Mouse (Mus musculus): Measurements from ENCODE around the gene Rftn1.

DNA sequence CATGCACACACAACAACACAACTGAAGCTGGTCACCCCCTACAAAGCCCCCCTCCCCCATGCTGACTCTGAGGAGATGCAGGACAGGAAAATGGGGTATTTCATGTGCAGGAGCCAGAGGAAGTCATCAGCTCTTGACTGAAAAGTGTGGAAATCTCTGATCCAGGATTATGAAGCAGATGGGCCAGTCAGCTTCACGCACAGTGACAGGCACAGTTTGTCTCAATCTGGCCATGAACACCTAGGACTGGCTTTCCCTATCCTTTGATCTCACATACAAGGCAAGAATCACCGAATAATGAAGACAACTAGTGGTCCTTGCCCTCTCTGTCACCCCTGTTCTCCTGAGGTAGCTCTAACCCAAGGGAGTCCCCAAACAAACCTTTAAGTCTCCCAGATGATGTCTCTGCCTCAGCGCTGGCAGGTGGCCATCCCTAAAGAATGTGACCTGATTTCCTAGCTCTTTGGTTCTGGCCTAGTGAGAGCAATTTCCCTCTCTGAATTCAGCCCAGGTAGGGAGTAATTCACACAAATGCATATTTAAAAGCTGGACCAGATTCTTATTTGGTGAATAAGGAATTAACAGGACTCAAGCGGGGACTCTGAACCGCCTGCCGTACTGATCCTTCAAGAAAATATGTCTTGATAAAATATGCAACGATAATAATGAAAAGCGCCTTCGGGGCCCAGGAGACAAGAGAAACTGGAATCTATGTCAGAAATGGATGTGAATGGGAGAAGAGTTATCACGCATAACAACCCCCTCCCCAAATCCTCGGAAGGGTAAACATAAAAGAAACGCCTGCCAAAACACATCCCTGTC is 6.0 kb downstream of the Rftn1 start:
- no peak for TF ChIP-seq CTCF (IDR thresholded peaks at IDR 0.05; ENCODE audit: borderline replicate concordance, control insufficient read depth, extremely low read depth, insufficient read depth, low read length, poor library complexity)
- no peak for TF ChIP-seq POLR2A (IDR thresholded peaks at IDR 0.05; ENCODE audit: control insufficient read depth, extremely low read depth, insufficient read depth, low read length, poor library complexity)

Measured in thymus, adult 2 months (tissue).